Mouse (Mus musculus): ENCODE data around the gene Hist1h2bc. TPM values are rescaled to one million over a fixed set of nuclear protein-coding genes. Genes with fewer than 3 reads are reported as not detected.
A peak's percentile ranks its signal among the peaks of the same experiment; 100 is the strongest.
"Not testable (repeated sequence)": the region's sequence is repeated elsewhere in the genome, so short reads cannot be mapped to it uniquely, and the experiment has no call there.

Gene Hist1h2bc
- total RNA-seq (2021), result 84.6 and 133 TPM in 2 replicates
- long read RNA-seq, experiment 1, transcript Hist1h2bc-201 (2 exons, 1,156 nt), result major isoform, 135 of 210 reads
- long read RNA-seq, experiment 1, partial matches to known transcripts, result 59 of 210 reads
- long read RNA-seq, experiment 1, other reads (novel, unspliced or antisense), result 16 of 210 reads
- long read RNA-seq, experiment 2, transcript Hist1h2bc-201 (2 exons, 1,156 nt), result major isoform, 138 of 206 reads
- long read RNA-seq, experiment 2, partial matches to known transcripts, result 58 of 206 reads
- long read RNA-seq, experiment 2, other reads (novel, unspliced or antisense), result 10 of 206 reads

GRCm38 (mm10) chr13:23683755-23684281 is at the start of gene Hist1h2bc, which contains the start of gene Hist1h2ac:
Gene Hist1h2bc, plus strand, starts transcription at chr13:23684199.
Gene Hist1h2ac, minus strand, starts transcription at chr13:23683948.
- peak; percentile 83 for DNase-seq

- no peak for DNase-seq
Observed at GRCm38 (mm10) chr13:23659636-23660366, 24.2 kb upstream of the Hist1h2bc start.

GRCm38 (mm10) chr13:23662536-23662935 is 21.5 kb upstream of the Hist1h2bc start:
- no peak for DNase-seq

- no peak for DNase-seq
Observed at GRCm38 (mm10) chr13:23681990-23682582, 1.9 kb upstream of the Hist1h2bc start.

- no peak for DNase-seq
Observed at GRCm38 (mm10) chr13:23682623-23682946, 1.4 kb upstream of the Hist1h2bc start.

- not testable (repeated sequence) for DNase-seq
Observed at GRCm38 (mm10) chr13:23682947-23683754, 848 bp upstream of the Hist1h2bc start.

- peak; percentile 73 for DNase-seq
Observed at GRCm38 (mm10) chr13:23684295-23684945, 421 bp downstream of the Hist1h2bc start.

GRCm38 (mm10) chr13:23685121-23685861 is 1.3 kb downstream of the Hist1h2bc start:
- DNase-seq, result peak; percentile 56

- no peak for DNase-seq
Observed at GRCm38 (mm10) chr13:23685966-23686365, 2.0 kb downstream of the Hist1h2bc start.

- DNase-seq, result no peak
Observed at GRCm38 (mm10) chr13:23687181-23687580, 3.2 kb downstream of the Hist1h2bc start.

GRCm38 (mm10) chr13:23687907-23688306 is 3.9 kb downstream of the Hist1h2bc start:
- DNase-seq, result no peak

GRCm38 (mm10) chr13:23688956-23689355 is 5.0 kb downstream of the Hist1h2bc start:
- DNase-seq, result no peak

GRCm38 (mm10) chr13:23689459-23689858 is 5.5 kb downstream of the Hist1h2bc start:
- no peak for DNase-seq

GRCm38 (mm10) chr13:23693856-23694440 is 9.9 kb downstream of the Hist1h2bc start:
- DNase-seq, result no peak

GRCm38 (mm10) chr13:23694956-23695355 is 11.0 kb downstream of the Hist1h2bc start:
- no peak for DNase-seq

- DNase-seq, result no peak
Observed at GRCm38 (mm10) chr13:23695514-23695913, 11.5 kb downstream of the Hist1h2bc start, which contains the start of gene Hist1h1t. Gene Hist1h1t, plus strand, starts transcription at chr13:23695814.

GRCm38 (mm10) chr13:23696061-23696474 is 12.1 kb downstream of the Hist1h2bc start:
- peak; percentile 41 for DNase-seq

GRCm38 (mm10) chr13:23697491-23698299 is 13.7 kb downstream of the Hist1h2bc start:
- DNase-seq, result peak; percentile 77

- DNase-seq, result peak; percentile 99
Observed at GRCm38 (mm10) chr13:23698300-23698693, 14.3 kb downstream of the Hist1h2bc start, which contains the start of gene Hist1h4c. Gene Hist1h4c, minus strand, starts transcription at chr13:23698454.

Measured in adrenal gland, postnatal 14 days (tissue).